Mouse (Mus musculus): ENCODE measurements around the gene Insig1.

DNA sequence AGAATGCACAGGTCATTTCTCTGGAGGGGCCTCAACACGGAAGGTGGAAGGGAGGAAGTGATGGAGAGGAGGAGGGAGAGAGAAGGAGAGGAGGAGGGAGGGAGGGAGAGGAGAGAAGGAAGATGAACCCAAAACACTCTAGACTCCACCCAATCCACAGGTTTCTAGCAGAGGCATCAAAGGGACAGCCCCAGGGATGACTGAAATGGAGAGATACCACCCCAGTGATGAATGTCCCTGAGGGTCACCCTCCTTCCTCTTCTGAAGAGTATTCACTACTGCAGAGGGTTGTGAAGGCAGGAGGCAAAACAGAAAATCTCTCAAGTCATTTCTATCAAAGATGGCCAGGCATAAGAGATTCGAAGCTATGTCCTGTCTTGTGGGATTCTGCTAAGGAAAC, 10.0 kb downstream of the Insig1 start:
- TF ChIP-seq POLR2A (IDR thresholded peaks at IDR 0.05; ENCODE audit: borderline replicate concordance, low read depth, low read length) (no peak), CTCF (IDR thresholded peaks at IDR 0.05; ENCODE audit: low read depth, low read length) (no peak)

Measured in bone marrow macrophage, adult 2 months (primary cell).